Mouse (Mus musculus) stomach, postnatal 0 days (tissue): ENCODE measurements around the gene Olfr1381.
A peak's percentile ranks its signal among the peaks of the same experiment; 100 is the strongest.
"Not testable (repeated sequence)": the region's sequence is repeated elsewhere in the genome, so short reads cannot be mapped to it uniquely, and the experiment has no call there.

Experiments
- CTCF ChIP-seq: IDR thresholded peaks from 2 replicates; pipeline ENCODE4 v1.5.1; 2016; ENCODE audit warnings: antibody characterized with exemption, low read depth, mild to moderate bottlenecking, moderate library complexity
- EP300 ChIP-seq: optimal IDR thresholded peaks from 2 replicates; pipeline ENCODE3; 2016; ENCODE audit warnings: antibody characterized with exemption

DNA sequence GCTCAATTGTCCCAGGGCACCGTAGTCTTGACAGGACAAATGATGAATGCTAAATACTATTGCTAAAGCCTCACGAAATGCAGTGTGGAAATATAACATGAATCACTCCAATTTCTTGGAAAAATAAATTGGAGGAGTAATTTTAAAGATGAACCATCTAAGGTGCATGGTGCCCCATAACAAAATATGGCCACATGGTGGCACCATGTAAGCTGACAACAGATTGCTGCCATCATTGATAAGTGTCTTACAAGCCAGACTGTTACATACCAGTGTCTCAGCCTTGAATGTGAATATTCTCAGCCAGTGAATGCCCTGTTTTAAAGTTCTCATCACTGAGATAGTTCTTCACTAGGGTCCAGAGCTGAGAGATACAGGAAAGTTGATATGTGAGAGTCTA, 53.9 kb downstream of the Olfr1381 start:
- peak; percentile 45 for TF ChIP-seq CTCF
- TF ChIP-seq EP300: not testable (repeated sequence)
